Mouse (Mus musculus) cortical plate, adult 2 months (tissue): ENCODE data around the gene Bex6. TPM values are rescaled to one million over a fixed set of nuclear protein-coding genes. Genes with fewer than 3 reads are reported as not detected.
A peak's percentile ranks its signal among the peaks of the same experiment; 100 is the strongest.

Source experiments
- H3K27ac ChIP-seq: fragments of 200-500 bp; 2 replicates; pipeline ENCODE4 v1.5.1; 2012; ENCODE audit warnings: low read length, control low read depth, inconsistent platforms; ENCODE audit not compliant: insufficient read depth
- H3K4me1 ChIP-seq: fragments of 200-500 bp; 2 replicates; pipeline ENCODE4 v1.6.1; 2011; ENCODE audit warnings: low read length; ENCODE audit not compliant: control insufficient read depth, insufficient read depth
- H3K4me3 ChIP-seq: fragments of 200-500 bp; 2 replicates; pipeline ENCODE4 v1.5.1; 2011; ENCODE audit warnings: mild to moderate bottlenecking, low read length, control low read depth; ENCODE audit not compliant: insufficient read depth
- CTCF ChIP-seq: fragments of 200-500 bp; IDR thresholded peaks from 2 replicates; pipeline ENCODE4 v1.5.1; 2011; ENCODE audit warnings: mild to moderate bottlenecking, control low read depth, low read length; ENCODE audit not compliant: insufficient read depth; ENCODE audit errors: extremely low read depth
- POLR2A ChIP-seq: fragments of 200-500 bp; IDR thresholded peaks from 2 replicates; pipeline ENCODE4 v1.6.1; 2011; ENCODE audit warnings: mild to moderate bottlenecking, low read length, control low read depth; ENCODE audit not compliant: insufficient read depth; ENCODE audit errors: extremely low read depth
- polyA plus RNA-seq: library from polyadenylated mRNA; depleted of rRNA; stranded (reverse); fragments of >200 nt; gene quantifications from 2 replicates; pipeline ENCODE4 v1.2.3, GENCODE M21; 2012; rRNA removed

Bex6 gene
- polyA plus RNA-seq, result not detected in 2 replicates

DNA sequence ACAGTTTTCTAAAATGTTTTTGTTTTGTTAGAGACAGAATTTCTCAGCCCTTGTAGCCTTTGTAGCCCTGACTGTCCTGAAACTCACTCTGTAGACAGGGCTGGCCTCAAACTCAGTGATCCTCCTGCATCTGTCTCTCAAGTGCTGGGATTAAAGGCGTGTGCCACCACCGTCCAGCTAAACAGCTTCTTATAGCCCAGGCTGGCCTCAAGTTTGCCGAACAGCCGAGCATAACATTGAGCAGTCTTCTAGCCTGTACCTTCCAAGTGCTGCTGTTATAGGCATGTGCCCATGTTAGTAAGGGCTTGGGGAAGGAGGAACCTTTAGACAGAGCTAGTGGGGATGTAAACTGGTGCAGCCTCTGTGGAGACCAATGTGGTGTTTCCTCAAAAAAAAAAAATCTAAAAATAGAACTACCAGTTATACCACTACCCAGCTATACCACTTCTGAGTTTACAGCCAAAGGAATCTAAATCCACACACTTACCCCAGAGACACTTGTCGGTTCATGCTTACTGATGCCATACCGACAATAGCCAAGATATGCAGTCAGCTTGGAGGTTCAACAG is at the start of gene Bex6:
Gene Bex6 (plus strand): TSS at position 491 of the 569 bp plus-strand sequence.
- TF ChIP-seq POLR2A (no peak), CTCF (no peak)
- Histone ChIP-seq H3K4me1 (no peaks in the 10 kb centered on the region), H3K4me3 (no peak within 1 kb of the TSS), H3K27ac (no peak within 1 kb of the TSS)

DNA sequence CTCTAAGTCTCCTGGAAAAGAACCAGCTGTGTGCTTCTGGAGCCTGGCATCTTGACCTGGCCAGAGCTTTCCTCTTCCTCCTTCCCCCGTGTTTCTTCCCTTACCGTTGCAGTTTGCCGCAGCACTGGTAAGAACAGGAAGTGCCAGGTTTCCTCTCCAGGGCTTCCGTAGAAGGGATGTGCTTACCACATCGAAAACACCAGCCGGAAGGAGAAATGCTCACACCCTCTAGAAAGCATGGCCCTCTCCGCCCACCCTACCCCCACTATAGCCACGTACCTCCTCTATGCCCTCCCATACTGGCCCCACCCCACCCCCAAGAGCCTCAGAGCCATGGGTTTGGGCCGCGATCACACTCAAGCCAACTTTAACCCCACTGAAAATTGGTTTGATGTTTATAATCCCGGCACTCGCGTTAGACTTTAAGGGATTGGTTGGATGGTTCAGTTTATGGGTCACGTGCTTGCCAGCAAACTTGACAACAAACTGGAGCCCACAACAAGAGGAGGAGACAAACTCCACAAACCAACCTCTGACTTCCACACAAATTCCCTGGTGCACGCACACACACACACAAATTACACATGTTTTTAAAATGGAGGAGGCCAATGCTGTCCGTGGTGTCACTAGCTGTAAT is 49.3 kb upstream of the Bex6 start:
- Histone ChIP-seq H3K4me3 (0 out of 2 replicates have a peak overlapping the region, but pooled peaks have one; percentile 13), H3K4me1 (no peaks in the 10 kb centered on the region), H3K27ac (no peak overlapping the region)
- TF ChIP-seq CTCF, result no peak
- no peak for TF ChIP-seq POLR2A

DNA sequence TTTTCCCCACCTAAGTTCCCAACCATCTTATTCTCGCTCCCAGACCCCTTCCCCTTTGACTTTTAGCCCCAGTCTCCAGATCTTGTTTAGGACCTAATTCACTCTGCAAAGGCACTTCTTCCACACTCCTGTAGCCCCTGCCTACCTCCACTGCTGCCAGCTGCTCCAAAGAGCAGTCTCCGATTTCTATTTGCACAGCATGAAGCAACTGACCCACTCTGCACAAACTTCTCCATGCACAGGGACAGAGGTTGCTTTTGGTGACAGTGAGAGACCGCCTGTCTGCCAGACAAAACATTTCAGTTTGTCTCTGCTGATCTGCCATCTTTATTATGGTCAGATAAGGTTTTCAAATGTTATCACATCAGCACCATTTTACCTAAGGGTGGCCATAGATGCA is 46.5 kb upstream of the Bex6 start:
- Histone ChIP-seq H3K4me3 (no peak overlapping the region), H3K4me1 (no peaks in the 10 kb centered on the region), H3K27ac (no peak overlapping the region)
- no peak for TF ChIP-seq POLR2A
- TF ChIP-seq CTCF, result no peak

DNA sequence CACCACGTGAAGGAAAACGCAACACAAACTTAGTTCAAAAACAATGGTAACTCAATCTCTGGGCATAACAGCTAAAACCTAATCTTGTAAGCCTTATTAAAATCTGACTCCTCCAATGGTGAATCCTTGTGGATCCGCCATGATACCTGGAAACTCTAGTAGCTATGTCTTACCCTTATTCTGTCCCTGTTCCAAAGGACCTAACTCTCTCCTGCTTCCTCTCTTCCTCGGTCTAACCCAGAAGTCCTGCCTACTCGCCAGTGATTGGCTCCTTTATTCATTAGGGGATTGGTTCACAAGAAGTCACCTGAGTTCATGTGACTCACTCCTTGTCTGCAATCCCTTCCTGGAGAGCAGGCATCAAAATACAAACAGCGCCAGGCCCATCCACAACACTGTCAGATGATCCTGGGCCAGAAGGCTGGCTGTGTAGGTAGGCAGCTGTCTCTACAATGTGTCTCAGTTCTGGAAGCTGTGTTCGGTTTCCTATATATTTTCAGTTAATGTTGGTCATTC is 43.7 kb upstream of the Bex6 start:
- H3K4me3 ChIP-seq, result no peak overlapping the region
- TF ChIP-seq CTCF, result no peak
- TF ChIP-seq POLR2A, result no peak
- no peak overlapping the region for H3K27ac ChIP-seq
- H3K4me1 ChIP-seq, result no peaks in the 10 kb centered on the region; the same call in 1 of the 2 replicates

DNA sequence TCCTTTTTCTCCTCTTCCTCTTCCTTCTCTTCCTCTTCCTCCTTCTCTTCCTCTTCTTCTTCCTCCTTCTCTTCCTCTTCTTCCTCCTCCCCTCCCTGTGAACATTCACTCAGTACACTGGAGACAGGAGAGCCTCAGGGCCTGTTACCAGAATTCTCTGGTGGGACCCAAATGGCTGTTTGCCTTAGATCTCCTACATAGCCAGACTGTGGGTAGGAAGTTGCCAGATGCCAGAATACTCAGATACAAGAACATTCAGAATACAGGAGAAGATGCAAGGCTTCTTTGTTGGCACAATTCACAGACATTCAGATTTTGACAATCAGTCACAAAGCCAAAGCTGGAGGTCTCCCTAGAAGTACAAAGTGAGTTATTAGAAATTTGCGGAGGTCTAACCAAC is 40.7 kb upstream of the Bex6 start:
- TF ChIP-seq CTCF (no peak), POLR2A (no peak)
- Histone ChIP-seq H3K4me3 (no peak overlapping the region), H3K27ac (no peak overlapping the region), H3K4me1 (no peaks in the 10 kb centered on the region; the same call in 1 of the 2 replicates)

DNA sequence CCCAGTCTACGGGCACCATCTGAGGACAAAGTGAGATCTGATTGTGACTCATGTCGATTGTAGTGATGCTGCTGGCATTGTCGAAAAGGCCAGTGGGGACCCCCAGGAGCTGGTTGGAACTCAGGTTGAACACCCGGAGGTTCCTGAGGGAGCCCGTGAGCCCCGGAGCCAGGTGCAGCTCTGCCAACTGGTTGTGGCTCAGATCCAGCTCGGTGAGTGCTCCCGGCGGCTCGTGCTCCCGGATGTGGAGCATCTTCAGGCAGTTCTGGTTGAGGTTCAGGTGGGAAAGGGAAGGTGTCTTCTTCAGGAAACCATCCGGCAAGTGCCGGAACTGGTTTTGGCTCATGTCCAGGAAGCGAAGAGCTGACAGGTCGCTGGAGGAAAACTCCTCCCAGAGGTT is 35.9 kb upstream of the Bex6 start:
- TF ChIP-seq POLR2A, result no peak
- TF ChIP-seq CTCF, result no peak
- no peak overlapping the region for H3K4me3 ChIP-seq
- H3K4me1 ChIP-seq, result no peaks in the 10 kb centered on the region
- no peak overlapping the region for H3K27ac ChIP-seq

DNA sequence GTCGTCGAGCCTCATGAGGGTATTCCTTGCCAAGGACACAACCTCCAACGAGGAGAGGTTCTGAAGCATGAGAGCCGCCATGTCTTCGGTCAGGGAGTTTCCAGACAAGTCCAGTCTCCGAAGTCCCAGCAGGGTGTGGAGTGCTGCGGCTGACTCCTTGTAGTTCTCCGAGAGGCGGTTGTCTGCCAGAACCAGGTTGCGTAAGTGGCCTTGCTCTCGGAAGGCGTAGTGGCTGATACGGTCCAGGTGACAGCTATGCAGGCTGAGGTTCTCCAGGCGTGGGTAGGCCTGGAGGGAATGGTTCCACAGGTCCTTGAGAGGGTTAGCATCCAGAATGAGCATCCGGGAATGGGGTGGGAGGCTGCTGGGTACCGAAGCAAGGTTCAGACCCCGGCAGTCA is 35.0 kb upstream of the Bex6 start:
- TF ChIP-seq CTCF, result no peak
- no peak overlapping the region for H3K4me3 ChIP-seq
- H3K4me1 ChIP-seq, result no peaks in the 10 kb centered on the region
- no peak overlapping the region for H3K27ac ChIP-seq

DNA sequence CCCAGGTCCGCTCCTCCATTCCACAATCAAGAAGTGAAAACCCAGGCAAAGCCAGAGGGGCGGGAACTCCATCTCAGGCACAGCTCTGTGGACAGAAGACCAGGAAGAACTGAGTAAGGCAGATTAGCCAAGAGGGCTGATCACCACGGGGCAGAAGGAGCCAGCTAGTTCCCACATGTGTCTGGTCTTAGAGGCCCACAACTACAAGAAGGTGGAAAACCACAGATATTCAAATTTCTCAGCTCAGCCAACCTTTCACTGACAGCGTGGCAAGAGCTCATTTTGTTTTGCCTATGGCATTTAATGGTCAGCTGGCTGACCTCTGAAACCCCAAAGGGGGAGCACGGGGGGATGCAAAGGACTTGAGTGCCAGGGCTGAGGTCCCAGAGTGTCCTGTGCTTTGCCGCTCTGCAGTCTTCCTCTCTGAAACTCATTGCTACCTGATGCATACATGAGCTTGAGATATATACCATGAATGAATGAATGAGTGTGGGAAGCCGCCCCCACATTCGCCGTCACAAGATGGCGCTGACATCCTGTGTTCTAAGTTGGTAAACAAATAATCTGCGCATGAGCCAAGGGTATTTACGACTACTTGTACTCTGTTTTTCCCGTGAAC is 31.9 kb upstream of the Bex6 start:
- Histone ChIP-seq H3K4me1 (no peaks in the 10 kb centered on the region), H3K4me3 (no peak overlapping the region), H3K27ac (no peak overlapping the region)
- TF ChIP-seq POLR2A, result no peak
- no peak for TF ChIP-seq CTCF

DNA sequence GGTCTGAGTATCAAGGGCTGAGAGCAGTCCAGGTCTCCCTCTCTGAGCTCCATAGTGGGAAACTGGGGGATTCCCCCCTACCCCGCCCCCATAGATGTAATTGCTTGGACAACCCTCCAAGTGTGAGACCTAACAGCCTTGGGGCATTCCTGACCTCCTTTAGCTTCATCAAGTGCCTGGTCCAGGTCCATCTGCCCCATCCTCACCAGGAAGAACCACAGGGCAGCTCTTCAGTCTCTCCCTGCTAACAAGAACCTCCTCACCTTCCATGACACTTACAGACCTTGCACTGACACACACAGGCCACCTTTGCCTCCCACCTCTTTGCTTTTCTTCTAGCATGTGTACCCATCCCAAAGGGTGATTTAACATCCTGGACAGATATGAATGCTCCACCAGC is 25.6 kb upstream of the Bex6 start:
- 0 out of 2 replicates have a peak overlapping the region, but pooled peaks have one; percentile 8 for H3K27ac ChIP-seq
- no peak overlapping the region for H3K4me3 ChIP-seq
- H3K4me1 ChIP-seq, result peaks cover 5% of the 10 kb centered on the region; the same call in 1 of the 2 replicates
- TF ChIP-seq POLR2A (no peak), CTCF (no peak)

DNA sequence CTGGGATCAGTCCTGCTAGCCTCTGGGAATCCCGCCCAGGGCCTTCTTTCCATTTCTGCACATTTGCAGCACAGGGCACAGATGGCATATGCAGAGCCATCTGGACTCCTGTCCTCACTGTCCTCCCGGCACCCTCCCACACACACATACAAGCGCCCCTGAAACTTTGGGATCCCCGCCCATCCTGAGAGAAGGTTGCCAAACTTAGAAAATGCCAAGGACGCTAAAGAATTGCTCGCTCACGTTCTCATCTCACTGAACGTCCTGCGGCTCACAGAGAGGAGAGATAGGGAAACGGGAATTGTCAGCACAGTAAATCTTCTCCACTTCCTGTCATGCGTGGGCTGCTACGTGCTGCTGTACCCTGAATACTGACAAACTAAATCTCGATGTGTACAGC is 25.2 kb upstream of the Bex6 start:
- peaks cover 5% of the 10 kb centered on the region; the same call in 1 of the 2 replicates for H3K4me1 ChIP-seq
- no peak for TF ChIP-seq CTCF
- no peak for TF ChIP-seq POLR2A
- no peak overlapping the region for H3K4me3 ChIP-seq
- no peak overlapping the region for H3K27ac ChIP-seq
